Mouse (Mus musculus) gastrocnemius, postnatal 25 days (tissue): ENCODE data around the gene Zfhx3. TPM values are rescaled to one million over a fixed set of nuclear protein-coding genes. Genes with fewer than 3 reads are reported as not detected.

ENCODE experiments used
- DNase-seq: peaks from one replicate; pipeline ENCODE4 v3.0.0; 2022
- microRNA-seq, 2 experiments: library from miRNA; unstranded; fragments of <30 nt; microRNA quantifications; one replicate each; pipeline ENCODE4 v1.2.0; 2021; ENCODE audit warnings: borderline replicate concordance in 2 of 2
- total RNA-seq, 2 experiments: library from RNA; stranded (reverse); gene quantifications; 1 replicate in 1 of 2; 2 replicates in 1 of 2; pipeline ENCODE4 v1.2.3; 2021

Gene Zfhx3
- total RNA-seq, 2 experiments from 2014 or later = 11.9 to 13.3 TPM

DNA sequence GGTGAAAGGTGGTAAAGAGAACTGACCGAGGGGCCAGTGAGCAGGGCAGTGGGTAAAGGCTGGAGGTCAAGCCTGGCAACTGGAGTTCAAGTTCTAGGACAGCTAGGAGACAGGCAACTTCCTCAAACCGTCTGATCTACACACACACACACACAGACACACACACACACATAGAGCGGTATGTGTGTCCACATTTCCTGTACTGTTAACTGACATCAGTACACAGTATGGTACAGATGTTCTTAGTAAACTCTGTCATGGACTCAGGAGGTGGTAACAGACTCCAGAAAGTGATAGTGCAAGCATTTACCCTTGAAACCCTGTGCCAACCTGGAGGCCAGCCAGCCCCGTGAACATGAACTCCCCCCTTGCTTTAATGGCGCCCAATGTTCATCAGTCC is 1059.5 kb downstream of the Zfhx3 start:
- DNase-seq = no peak

GRCm38 (mm10) chr8:109006986-109007385 is 1064.5 kb downstream of the Zfhx3 start:
- DNase-seq = no peak

Small RNA genes lying within 50 kb of the gene (microRNA-seq; reads per million reads assigned to microRNA genes)
- 0 reads per million in 2 experiments for gene Mir3108
